Mouse (Mus musculus): ENCODE data around the gene S1pr1. TPM values are rescaled to one million over a fixed set of nuclear protein-coding genes. Genes with fewer than 3 reads are reported as not detected.

Gene S1pr1
- polyA plus RNA-seq, 1 experiment, result not detected

GRCm38 (mm10) chr3:115715900-115716515, 1.1 kb upstream of the S1pr1 start:
- no peak for TF ChIP-seq POLR2A (IDR thresholded peaks at IDR 0.05; ENCODE audit: insufficient read depth, low read depth, low read length)
- TF ChIP-seq CTCF (IDR thresholded peaks at IDR 0.05; ENCODE audit: insufficient read depth, low read depth, low read length), result no peak
- no peak overlapping the region; the same call in 1 of the 2 replicates for H3K27ac ChIP-seq (ENCODE audit: insufficient read depth, low read depth, low read length)
- peaks cover 16% of the 10 kb centered on the region for H3K4me1 ChIP-seq (ENCODE audit: control insufficient read depth, insufficient read depth, low read length)
- H3K4me3 ChIP-seq (ENCODE audit: insufficient read depth, low read depth, low read length), result no peak overlapping the region
- 88% methylated on average over 3 of the region's 3 CpGs for WGBS

- Histone ChIP-seq H3K4me3 (ENCODE audit: insufficient read depth, low read depth, low read length) (no peak overlapping the region), H3K4me1 (ENCODE audit: control insufficient read depth, insufficient read depth, low read length) (peaks cover 16% of the 10 kb centered on the region), H3K27ac (ENCODE audit: insufficient read depth, low read depth, low read length) (no peak overlapping the region)
- TF ChIP-seq CTCF (IDR thresholded peaks at IDR 0.05; ENCODE audit: insufficient read depth, low read depth, low read length), result no peak
- TF ChIP-seq POLR2A (IDR thresholded peaks at IDR 0.05; ENCODE audit: insufficient read depth, low read depth, low read length), result no peak
- WGBS, result 6% methylated on average over 5 of the region's 5 CpGs
Observed at GRCm38 (mm10) chr3:115714049-115714435, 830 bp downstream of the S1pr1 start.

DNA sequence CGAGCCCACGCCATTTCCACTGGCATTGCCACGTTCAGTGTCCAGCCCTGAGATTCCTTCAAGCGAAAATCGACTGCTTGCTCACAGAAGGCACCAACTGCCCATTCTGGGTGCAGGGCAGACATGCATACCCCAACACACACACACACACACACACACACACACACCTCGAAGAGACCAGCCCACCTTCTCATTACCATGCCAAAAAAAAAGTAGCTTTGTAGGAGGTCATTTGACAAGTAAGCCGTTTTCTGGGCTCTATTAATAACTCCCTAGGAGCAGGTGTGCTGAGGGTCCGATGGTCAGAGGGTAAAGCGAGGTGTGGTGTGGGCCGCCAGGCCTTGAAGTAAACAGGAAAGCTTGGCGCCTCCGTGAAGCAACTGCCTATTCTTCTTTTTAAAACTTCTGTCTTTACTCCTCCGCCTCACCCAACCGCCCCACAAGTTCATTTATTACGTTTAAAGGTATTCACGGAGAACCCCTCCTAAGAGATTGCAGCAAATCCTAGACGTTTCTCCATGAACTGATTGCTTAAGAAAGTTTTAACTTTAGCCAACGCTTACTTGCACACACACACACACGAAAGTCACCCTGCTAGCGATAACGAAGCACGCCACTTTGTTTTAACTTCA, 1.3 kb downstream of the S1pr1 start:
- Histone ChIP-seq H3K4me3 (ENCODE audit: insufficient read depth, low read depth, low read length) (peak overlapping the region; percentile 42), H3K4me1 (ENCODE audit: control insufficient read depth, insufficient read depth, low read length) (peaks cover 16% of the 10 kb centered on the region), H3K27ac (ENCODE audit: insufficient read depth, low read depth, low read length) (peak overlapping the region; percentile 79)
- TF ChIP-seq POLR2A (IDR thresholded peaks at IDR 0.05; ENCODE audit: insufficient read depth, low read depth, low read length) (no peak), CTCF (IDR thresholded peaks at IDR 0.05; ENCODE audit: insufficient read depth, low read depth, low read length) (no peak)
- WGBS, result 14% methylated on average over 22 of the region's 22 CpGs

DNA sequence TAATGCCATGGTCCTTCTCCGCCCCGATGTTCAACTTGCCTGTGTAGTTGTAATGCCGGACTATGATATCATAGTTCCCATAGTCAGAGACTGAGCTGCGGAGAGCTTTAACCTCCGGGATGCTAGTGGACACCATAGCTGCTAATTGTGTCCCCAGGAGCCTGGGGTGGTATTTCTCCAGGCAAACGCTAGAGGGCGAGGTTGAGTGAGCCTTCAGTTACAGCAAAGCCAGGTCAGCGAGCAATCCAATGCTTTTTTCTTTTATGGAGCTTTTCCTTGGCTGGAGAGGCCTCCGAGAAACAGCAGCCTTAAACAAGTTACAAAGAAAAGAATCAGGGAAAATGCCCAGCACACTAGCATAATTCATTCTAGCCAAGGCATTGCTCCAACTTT, 2.1 kb downstream of the S1pr1 start:
- WGBS, result 12% methylated on average over 9 of the region's 9 CpGs
- TF ChIP-seq CTCF (IDR thresholded peaks at IDR 0.05; ENCODE audit: insufficient read depth, low read depth, low read length) (peak; percentile 52; the same call in 1 of the 2 replicates), POLR2A (IDR thresholded peaks at IDR 0.05; ENCODE audit: insufficient read depth, low read depth, low read length) (no peak)
- Histone ChIP-seq H3K4me3 (ENCODE audit: insufficient read depth, low read depth, low read length) (no peak overlapping the region), H3K27ac (ENCODE audit: insufficient read depth, low read depth, low read length) (peak overlapping the region; percentile 28; the same call in 1 of the 2 replicates), H3K4me1 (ENCODE audit: control insufficient read depth, insufficient read depth, low read length) (peaks cover 16% of the 10 kb centered on the region)

DNA sequence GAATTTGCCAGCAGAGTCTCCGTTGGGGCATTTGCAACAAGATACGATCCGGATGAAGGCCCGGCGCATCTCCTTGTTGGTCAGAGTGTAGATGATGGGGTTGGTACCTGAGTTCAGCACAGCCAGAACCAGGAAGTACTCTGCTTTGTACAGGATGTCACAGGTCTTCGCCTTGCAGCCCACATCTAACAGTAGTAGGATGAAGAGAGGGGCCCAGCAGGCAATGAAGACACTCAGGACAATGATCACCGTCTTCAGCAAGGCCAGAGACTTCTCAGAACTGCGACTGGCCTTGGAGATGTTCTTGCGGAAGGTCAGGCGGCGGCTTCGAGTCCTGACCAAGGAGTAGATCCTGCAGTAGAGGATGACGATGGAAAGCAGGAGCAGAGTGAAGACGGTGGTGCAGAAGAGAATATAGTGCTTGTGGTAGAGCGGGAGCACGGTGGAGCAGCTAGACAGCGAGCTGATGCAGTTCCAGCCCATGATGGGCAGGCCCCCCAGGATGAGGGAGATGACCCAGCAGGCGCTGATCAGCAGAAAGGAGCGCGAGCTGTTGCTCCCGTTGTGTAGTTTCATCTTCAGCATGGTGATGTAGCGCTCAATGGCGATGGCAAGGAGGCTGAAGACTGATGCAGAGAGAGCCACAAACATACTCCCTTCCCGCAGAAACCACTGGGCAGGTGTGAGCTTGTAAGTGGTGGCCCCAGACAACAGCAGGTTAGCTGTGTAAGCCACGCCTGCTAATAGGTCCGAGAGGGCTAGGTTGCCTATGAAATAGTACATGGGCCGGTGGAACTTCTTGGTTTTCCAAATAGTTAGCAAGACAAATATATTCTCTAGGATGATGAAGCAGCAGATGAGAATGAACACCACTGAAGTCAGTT, 2.7 kb downstream of the S1pr1 start:
- TF ChIP-seq CTCF (IDR thresholded peaks at IDR 0.05; ENCODE audit: insufficient read depth, low read depth, low read length), result no peak
- TF ChIP-seq POLR2A (IDR thresholded peaks at IDR 0.05; ENCODE audit: insufficient read depth, low read depth, low read length), result no peak
- Histone ChIP-seq H3K4me1 (ENCODE audit: control insufficient read depth, insufficient read depth, low read length) (peaks cover 16% of the 10 kb centered on the region), H3K27ac (ENCODE audit: insufficient read depth, low read depth, low read length) (peak overlapping the region; percentile 28), H3K4me3 (ENCODE audit: insufficient read depth, low read depth, low read length) (peak overlapping the region; percentile 22)
- 56% methylated on average over 27 of the region's 27 CpGs for WGBS

DNA sequence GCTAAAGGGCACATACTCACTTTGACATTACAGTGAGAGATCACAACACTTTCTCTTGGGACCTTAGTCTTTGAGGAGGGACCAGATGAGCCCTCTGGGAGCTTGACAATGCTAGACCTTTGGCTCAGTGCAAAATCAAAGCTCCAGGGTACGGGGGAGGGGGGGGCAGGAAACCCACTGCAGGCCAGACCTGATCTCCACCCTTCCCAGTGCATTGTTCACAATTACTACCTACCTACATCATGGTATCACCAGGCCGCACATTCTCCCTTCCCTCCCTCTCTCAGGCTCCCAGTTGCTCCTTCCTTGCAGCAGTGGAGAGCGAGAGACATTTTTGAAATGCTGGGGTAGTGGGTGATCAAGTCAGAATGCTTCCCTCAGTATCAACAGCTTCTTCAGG, 3.5 kb downstream of the S1pr1 start:
- TF ChIP-seq POLR2A (IDR thresholded peaks at IDR 0.05; ENCODE audit: insufficient read depth, low read depth, low read length) (no peak), CTCF (IDR thresholded peaks at IDR 0.05; ENCODE audit: insufficient read depth, low read depth, low read length) (no peak)
- Histone ChIP-seq H3K4me3 (ENCODE audit: insufficient read depth, low read depth, low read length) (peak overlapping the region; percentile 22; the same call in 1 of the 2 replicates), H3K4me1 (ENCODE audit: control insufficient read depth, insufficient read depth, low read length) (peaks cover 16% of the 10 kb centered on the region), H3K27ac (ENCODE audit: insufficient read depth, low read depth, low read length) (no peak overlapping the region)
- 84% methylated on average over 3 of the region's 3 CpGs for WGBS

DNA sequence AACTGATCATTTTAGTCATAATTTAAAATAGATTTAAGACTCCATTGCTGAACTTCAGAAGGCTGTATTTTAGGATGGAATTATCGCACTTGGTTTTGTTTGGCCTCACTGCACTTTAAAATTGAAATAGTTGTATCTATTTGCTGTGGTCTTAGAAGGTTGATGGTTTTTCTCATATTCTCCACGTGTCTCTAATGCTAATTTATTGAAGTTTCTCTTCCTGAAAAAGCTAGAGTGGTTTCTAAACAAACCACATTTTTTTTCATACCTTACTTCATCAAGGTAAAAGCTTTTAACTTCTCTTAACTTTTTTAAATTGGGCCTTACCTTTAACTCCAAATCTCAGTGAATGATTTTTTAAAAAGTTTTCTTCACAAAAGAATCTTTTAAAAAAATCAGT, 4.8 kb downstream of the S1pr1 start:
- TF ChIP-seq POLR2A (IDR thresholded peaks at IDR 0.05; ENCODE audit: insufficient read depth, low read depth, low read length), result no peak
- TF ChIP-seq CTCF (IDR thresholded peaks at IDR 0.05; ENCODE audit: insufficient read depth, low read depth, low read length), result no peak
- H3K4me1 ChIP-seq (ENCODE audit: control insufficient read depth, insufficient read depth, low read length), result peaks cover 11% of the 10 kb centered on the region
- no peak overlapping the region for H3K27ac ChIP-seq (ENCODE audit: insufficient read depth, low read depth, low read length)
- WGBS, result 75% methylated on average over 2 of the region's 2 CpGs
- H3K4me3 ChIP-seq (ENCODE audit: insufficient read depth, low read depth, low read length), result no peak overlapping the region

DNA sequence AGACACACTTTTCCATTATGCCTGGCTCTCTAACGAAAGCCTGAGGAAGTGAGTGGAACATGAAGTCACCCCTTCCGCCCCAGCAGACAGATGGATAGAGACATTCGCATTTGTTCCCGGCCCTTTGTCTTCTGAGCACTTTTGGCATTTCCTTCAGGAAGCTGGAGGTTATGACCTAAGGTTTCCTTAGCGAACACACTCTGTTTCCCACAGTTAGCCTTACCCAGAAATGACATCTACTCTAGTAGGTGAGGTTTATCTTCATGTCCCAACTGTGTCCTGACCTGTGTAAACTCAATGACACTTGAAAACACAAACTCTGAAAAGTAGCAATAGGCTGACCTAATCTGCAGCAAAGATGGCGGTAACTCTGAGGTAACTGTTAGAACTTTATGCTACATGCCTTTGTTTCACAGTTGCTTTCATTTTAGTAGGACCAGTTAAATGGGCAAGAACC, 5.7 kb downstream of the S1pr1 start:
- no peak overlapping the region for H3K4me3 ChIP-seq (ENCODE audit: insufficient read depth, low read depth, low read length)
- TF ChIP-seq CTCF (IDR thresholded peaks at IDR 0.05; ENCODE audit: insufficient read depth, low read depth, low read length) (no peak), POLR2A (IDR thresholded peaks at IDR 0.05; ENCODE audit: insufficient read depth, low read depth, low read length) (no peak)
- peaks cover 3% of the 10 kb centered on the region; the same call in 1 of the 2 replicates for H3K4me1 ChIP-seq (ENCODE audit: control insufficient read depth, insufficient read depth, low read length)
- no peak overlapping the region for H3K27ac ChIP-seq (ENCODE audit: insufficient read depth, low read depth, low read length)
- 63% methylated on average over 6 of the region's 6 CpGs for WGBS

All from olfactory bulb, adult 2 months (tissue).